Comparison of ENCODE assay signal across 18 mouse cellular contexts in the genomic region with DNA sequence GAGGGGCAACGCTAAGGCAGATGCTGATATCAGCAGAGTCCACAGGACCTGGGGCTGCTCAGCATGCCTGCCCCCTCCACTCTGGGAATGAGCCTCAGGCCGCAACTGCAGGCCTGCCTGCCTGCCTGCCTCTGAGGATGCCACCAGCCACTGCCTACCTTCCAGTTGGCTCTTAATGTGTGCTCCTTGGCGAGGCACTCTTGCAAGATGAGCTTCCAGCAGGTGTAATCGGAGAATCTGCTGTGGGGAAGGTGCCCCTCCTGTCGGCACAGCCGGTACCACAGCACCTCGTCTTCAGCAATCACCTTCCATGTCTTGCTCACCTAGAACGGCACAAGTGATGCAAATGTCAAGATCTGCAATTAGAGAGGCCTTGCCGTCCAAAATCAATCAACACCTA. TPM values are rescaled to one million over a fixed set of nuclear protein-coding genes. Genes with fewer than 3 reads are reported as not detected.
A peak's percentile ranks its signal among the peaks of the same experiment; 100 is the strongest.
DNase-seq lines count a peak whose midpoint lies in the region; ATAC-seq lines count a peak whose summit lies in the region.
"Had no signal": no experiment of that assay in that cellular context is flagged by ENCODE, and none has a peak within 500 bp of the region (broad histone marks: within the 10 kb centered on the region; RNA-seq: fewer than 3 reads in every experiment).

No protein-coding gene starts in this region.

- H3K9ac ChIP-seq in heart, embryonic 11.5 days (ENCODE audit: low read depth, low read length), result no peak overlapping the region
- no peak overlapping the region for H3K9ac ChIP-seq in kidney, embryonic 16.5 days (replicated peaks; ENCODE audit: low read length)
- no peak overlapping the region for H3K9ac ChIP-seq in forebrain, embryonic 15.5 days (replicated peaks)
- H3K9ac ChIP-seq: hindbrain, embryonic 13.5 days; intestine, embryonic 15.5 days; limb, embryonic 15.5 days; liver, postnatal 0 days; neural tube, embryonic 13.5 days had no signal

- DNase-seq in heart, postnatal 4 days, result no peak
- DNase-seq in kidney, adult 9 months, result no peak
- DNase-seq in gastrocnemius, postnatal 25 days, result peak; percentile 58
- DNase-seq in thymus, adult 18-20 months, result no peak
- DNase-seq: adrenal gland, postnatal 36 days; liver, postnatal 0 days; lung, postnatal 14 days; right cerebral cortex, postnatal 14 days had no signal

- H3K4me3 ChIP-seq in heart, embryonic 11.5 days (ENCODE audit: low read depth, low read length), result no peak overlapping the region
- H3K4me3 ChIP-seq in kidney, embryonic 16.5 days (ENCODE audit: low read length), result no peak overlapping the region
- no peak overlapping the region for H3K4me3 ChIP-seq in forebrain, embryonic 15.5 days
- H3K4me3 ChIP-seq: hindbrain, embryonic 13.5 days; intestine, embryonic 15.5 days; limb, embryonic 15.5 days; neural tube, embryonic 13.5 days had no signal

- no peak for ATAC-seq in heart, embryonic 11.5 days (replicated peaks; ENCODE audit: insufficient number of reproducible peaks, low FRiP score, low TSS enrichment)
- 0 out of 2 replicates have a peak, but pooled peaks have one; percentile 17 for ATAC-seq in kidney, embryonic 16.5 days (ENCODE audit: low FRiP score, low TSS enrichment)
- no peak for ATAC-seq in forebrain, embryonic 15.5 days (replicated peaks)
- ATAC-seq: intestine, embryonic 15.5 days; liver, postnatal 0 days had no signal

- H3K4me2 ChIP-seq in heart, embryonic 11.5 days, result no peak overlapping the region
- H3K4me2 ChIP-seq in kidney, embryonic 16.5 days (replicated peaks; ENCODE audit: low read depth, low read length), result no peak overlapping the region
- no peak overlapping the region for H3K4me2 ChIP-seq in forebrain, embryonic 15.5 days (replicated peaks)
- H3K4me2 ChIP-seq: hindbrain, embryonic 13.5 days; intestine, embryonic 15.5 days; limb, embryonic 15.5 days; neural tube, embryonic 13.5 days had no signal

- 54% methylated on average over 9 of the region's 9 CpGs for WGBS in heart, embryonic 11.5 days (ENCODE audit: insufficient replicate concordance)
- WGBS in kidney, embryonic 16.5 days, result 50% methylated on average over 9 of the region's 9 CpGs
- 60% methylated on average over 9 of the region's 9 CpGs for WGBS in forebrain, embryonic 15.5 days

- H3K27me3 ChIP-seq in heart, embryonic 11.5 days (ENCODE audit: control insufficient read depth, insufficient read depth, low read length), result no peaks in the 10 kb centered on the region
- H3K27me3 ChIP-seq in kidney, embryonic 16.5 days (ENCODE audit: insufficient read depth, low read length), result no peaks in the 10 kb centered on the region
- H3K27me3 ChIP-seq in forebrain, embryonic 15.5 days, result no peaks in the 10 kb centered on the region
- H3K27me3 ChIP-seq: hindbrain, embryonic 13.5 days; intestine, embryonic 15.5 days; limb, embryonic 15.5 days; neural tube, embryonic 13.5 days had no signal

- H3K36me3 ChIP-seq in heart, embryonic 11.5 days (ENCODE audit: control insufficient read depth, insufficient read depth, low read length), result 0 out of 2 replicates have a peak, but pooled peaks cover 2% of the 10 kb centered on the region
- H3K36me3 ChIP-seq in kidney, embryonic 16.5 days (ENCODE audit: insufficient read depth, low read length), result peaks cover 15% of the 10 kb centered on the region
- H3K36me3 ChIP-seq in forebrain, embryonic 15.5 days, result peaks cover 7% of the 10 kb centered on the region

- peaks cover 54% of the 10 kb centered on the region for H3K4me1 ChIP-seq in heart, embryonic 11.5 days (ENCODE audit: control insufficient read depth, insufficient read depth, low read length)
- no peaks in the 10 kb centered on the region; the same call in 1 of the 2 replicates for H3K4me1 ChIP-seq in kidney, embryonic 16.5 days (ENCODE audit: insufficient read depth, low read length)
- peaks cover 19% of the 10 kb centered on the region for H3K4me1 ChIP-seq in forebrain, embryonic 15.5 days
- H3K4me1 ChIP-seq: limb, embryonic 15.5 days had no signal

- H3K27ac ChIP-seq in heart, embryonic 11.5 days (ENCODE audit: low read depth, low read length), result peak overlapping the region; percentile 57
- H3K27ac ChIP-seq in kidney, embryonic 16.5 days (ENCODE audit: low read length), result no peak overlapping the region
- peak overlapping the region; percentile 57 for H3K27ac ChIP-seq in forebrain, embryonic 15.5 days (replicated peaks)
- H3K27ac ChIP-seq: hindbrain, embryonic 13.5 days; intestine, embryonic 15.5 days; kidney, postnatal 0 days; limb, embryonic 15.5 days; neural tube, embryonic 13.5 days had no signal

- H3K9me3 ChIP-seq in heart, embryonic 11.5 days (replicated peaks; ENCODE audit: control insufficient read depth, low read length), result no peaks in the 10 kb centered on the region
- no peaks in the 10 kb centered on the region for H3K9me3 ChIP-seq in kidney, embryonic 16.5 days (ENCODE audit: low read length)
- no peaks in the 10 kb centered on the region for H3K9me3 ChIP-seq in forebrain, embryonic 15.5 days
- H3K9me3 ChIP-seq: G1E; hindbrain, embryonic 13.5 days; intestine, embryonic 15.5 days; limb, embryonic 15.5 days; neural tube, embryonic 13.5 days had no signal

RNA-seq across cellular contexts. Expression of a gene that starts 26.6 kb away (rescaled TPM):
- 16.8 and 18.6 TPM in 2 replicates for polyA plus RNA-seq in heart, embryonic 11.5 days (2014; fragmentation: Nextera tagmentation; extraction: Ambion mirVana)
- total RNA-seq in heart, postnatal 4 days (2021), result 10 to 100 TPM; 54.9 to 61.1 TPM
- 26.3 and 30.9 TPM in 2 replicates for polyA plus RNA-seq in kidney, embryonic 16.5 days (2015; fragmentation: Nextera tagmentation; extraction: Ambion mirVana)
- 22.3 and 25.2 TPM in 2 replicates for polyA plus RNA-seq in forebrain, embryonic 15.5 days (2015; fragmentation: Nextera tagmentation; extraction: Ambion mirVana)
- total RNA-seq in gastrocnemius, postnatal 25 days (2021), result 10 to 100 TPM; 18.5 to 20.1 TPM

RNA-seq across cellular contexts. Expression of a gene that starts 35.8 kb away (rescaled TPM):
- not detected in 2 replicates for polyA plus RNA-seq in heart, embryonic 11.5 days (2014; fragmentation: Nextera tagmentation; extraction: Ambion mirVana)
- under 1 TPM; 0.09 to 0.31 TPM for total RNA-seq in heart, postnatal 4 days (2021)
- polyA plus RNA-seq in kidney, embryonic 16.5 days (2015; fragmentation: Nextera tagmentation; extraction: Ambion mirVana), result 0.09 and 0.17 TPM in 2 replicates
- 2.3 and 2.7 TPM in 2 replicates for polyA plus RNA-seq in forebrain, embryonic 15.5 days (2015; fragmentation: Nextera tagmentation; extraction: Ambion mirVana)
- under 1 TPM; 0.15 to 0.32 TPM for total RNA-seq in gastrocnemius, postnatal 25 days (2021)
- total RNA-seq: megakaryocyte-erythroid progenitor cell, adult 5-6 weeks had no signal
- polyA plus RNA-seq: G1E; liver, postnatal 0 days had no signal
